In the genomic region with DNA sequence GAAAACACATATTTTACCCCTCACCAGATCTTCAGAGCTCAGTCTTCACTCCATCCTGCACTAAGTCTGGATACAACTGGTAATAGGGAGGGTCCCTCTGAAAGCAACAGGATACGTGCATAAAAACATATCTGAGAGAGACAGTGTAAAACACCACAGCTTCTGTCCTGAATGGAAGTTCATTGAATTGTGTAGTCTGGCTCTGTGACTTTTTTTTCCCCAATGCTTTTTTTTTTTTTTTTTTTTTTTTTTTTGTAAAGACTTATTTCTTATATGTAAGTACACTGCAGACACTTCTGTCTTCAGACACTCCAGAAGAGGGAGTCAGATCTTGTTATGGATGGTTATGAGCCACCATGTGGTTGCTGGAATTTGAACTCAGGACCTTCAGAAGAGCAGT, we compare ENCODE assay signal across 20 mouse cellular contexts. TPM values are rescaled to one million over a fixed set of nuclear protein-coding genes. Genes with fewer than 3 reads are reported as not detected.
A peak's percentile ranks its signal among the peaks of the same experiment; 100 is the strongest.
DNase-seq lines count a peak whose midpoint lies in the region; ATAC-seq and TF ChIP-seq lines count a peak whose summit lies in the region.
"Had no signal": no experiment of that assay in that cellular context is flagged by ENCODE, and none has a peak within 500 bp of the region (broad histone marks: within the 10 kb centered on the region; RNA-seq: fewer than 3 reads in every experiment).

No protein-coding gene starts in this region.

- no peak overlapping the region for H3K4me3 ChIP-seq in heart, embryonic 14.5 days (ENCODE audit: control insufficient read depth in 1 of 2, insufficient read depth in 1 of 2, low read depth in 1 of 2, low read length in 2 of 2)
- H3K4me3 ChIP-seq in midbrain, embryonic 11.5 days (ENCODE audit: low read depth, low read length) = no peak overlapping the region
- no peak overlapping the region for H3K4me3 ChIP-seq in midbrain, embryonic 10.5 days
- H3K4me3 ChIP-seq in liver, embryonic 12.5 days = peak overlapping the region; percentile 86; the same call in 1 of the 2 replicates
- no peak overlapping the region for H3K4me3 ChIP-seq in liver, postnatal 0 days (ENCODE audit: low read depth, low read length)

- no peak for TF ChIP-seq EP300 in liver, postnatal 0 days (IDR thresholded peaks at IDR 0.05; ENCODE audit: low read depth)

- H3K4me2 ChIP-seq in heart, embryonic 14.5 days (ENCODE audit: low read length) = 0 out of 2 replicates have a peak overlapping the region, but pooled peaks have one; percentile 84
- H3K4me2 ChIP-seq in midbrain, embryonic 11.5 days = no peak overlapping the region
- H3K4me2 ChIP-seq in liver, embryonic 12.5 days = peak overlapping the region; percentile 84
- H3K4me2 ChIP-seq in liver, postnatal 0 days (ENCODE audit: low read depth, low read length) = peak overlapping the region; percentile 98; the same call in 1 of the 2 replicates

- WGBS in heart, embryonic 14.5 days = 81% methylated on average over 1 of the region's 1 CpGs
- 80% methylated on average over 1 of the region's 1 CpGs for WGBS in midbrain, embryonic 11.5 days
- WGBS in midbrain, embryonic 10.5 days = 83% methylated on average over 1 of the region's 1 CpGs
- WGBS in liver, embryonic 12.5 days (ENCODE audit: insufficient replicate concordance) = 78% methylated on average over 1 of the region's 1 CpGs
- 78% methylated on average over 1 of the region's 1 CpGs for WGBS in liver, postnatal 0 days (ENCODE audit: insufficient replicate concordance)

- no peaks in the 10 kb centered on the region for H3K9me3 ChIP-seq in heart, embryonic 14.5 days (ENCODE audit: control insufficient read depth, low read length)
- no peaks in the 10 kb centered on the region for H3K9me3 ChIP-seq in midbrain, embryonic 11.5 days (ENCODE audit: control insufficient read depth, low read length)
- no peaks in the 10 kb centered on the region for H3K9me3 ChIP-seq in midbrain, embryonic 10.5 days (replicated peaks)
- no peaks in the 10 kb centered on the region for H3K9me3 ChIP-seq in liver, embryonic 12.5 days (replicated peaks)
- H3K9me3 ChIP-seq in liver, postnatal 0 days (ENCODE audit: low read length) = no peaks in the 10 kb centered on the region
- H3K9me3 ChIP-seq: embryonic facial prominence, embryonic 10.5 days; forebrain, embryonic 15.5 days; heart, embryonic 10.5 days; hindbrain, embryonic 10.5 days; hindbrain, embryonic 15.5 days had no signal

- H3K27ac ChIP-seq in heart, embryonic 14.5 days (replicated peaks in 1 of 2; ENCODE audit: control insufficient read depth in 1 of 2, insufficient read depth in 1 of 2, low read depth in 2 of 2, low read length in 2 of 2) = no peak overlapping the region
- H3K27ac ChIP-seq in midbrain, embryonic 11.5 days (ENCODE audit: low read depth, low read length) = no peak overlapping the region
- no peak overlapping the region for H3K27ac ChIP-seq in midbrain, embryonic 10.5 days (replicated peaks)
- no peak overlapping the region for H3K27ac ChIP-seq in liver, embryonic 12.5 days
- H3K27ac ChIP-seq in liver, postnatal 0 days (ENCODE audit: low read depth) = no peak overlapping the region
- H3K27ac ChIP-seq: embryonic facial prominence, embryonic 10.5 days; forebrain, embryonic 15.5 days; hindbrain, embryonic 15.5 days had no signal

- no peak for DNase-seq in heart, adult 18-20 months
- peak; percentile 79 for DNase-seq in midbrain, embryonic 11.5 days (ENCODE audit: low spot score, missing footprints)
- no peak for DNase-seq in midbrain, embryonic 10.5 days (ENCODE audit: low spot score)
- DNase-seq in liver, postnatal 0 days = no peak
- no peak for DNase-seq in frontal cortex, postnatal 25 days (ENCODE audit: low spot score in 2 of 2)
- no peak for DNase-seq in gastrocnemius, postnatal 10 days
- DNase-seq: adrenal gland, adult 8-10 months; adrenal gland, postnatal 36 days; cerebellum, adult 2 months; cerebellum, postnatal 10 days; gastrocnemius, postnatal 14 days had no signal

- ATAC-seq in heart, embryonic 14.5 days (ENCODE audit: insufficient number of reproducible peaks, insufficient read depth, low FRiP score, low read depth) = no peak
- no peak for ATAC-seq in midbrain, embryonic 11.5 days (ENCODE audit: low FRiP score)
- no peak for ATAC-seq in liver, embryonic 12.5 days
- no peak for ATAC-seq in liver, postnatal 0 days
- ATAC-seq: forebrain, embryonic 15.5 days had no signal

- no peak overlapping the region for H3K9ac ChIP-seq in heart, embryonic 14.5 days (ENCODE audit: low read length)
- no peak overlapping the region for H3K9ac ChIP-seq in midbrain, embryonic 11.5 days (ENCODE audit: low read length)
- no peak overlapping the region for H3K9ac ChIP-seq in liver, embryonic 12.5 days
- H3K9ac ChIP-seq in liver, postnatal 0 days (replicated peaks) = no peak overlapping the region
- H3K9ac ChIP-seq: hindbrain, embryonic 15.5 days had no signal

- TF ChIP-seq CTCF in liver, postnatal 0 days (IDR thresholded peaks at IDR 0.05; ENCODE audit: low read depth) = no peak

- no peaks in the 10 kb centered on the region for H3K27me3 ChIP-seq in heart, embryonic 14.5 days (ENCODE audit: control insufficient read depth, insufficient read depth, low read length)
- H3K27me3 ChIP-seq in midbrain, embryonic 11.5 days (ENCODE audit: control insufficient read depth, insufficient read depth, low read length) = no peaks in the 10 kb centered on the region
- no peaks in the 10 kb centered on the region for H3K27me3 ChIP-seq in midbrain, embryonic 10.5 days (ENCODE audit: low read depth, poor library complexity, severe bottlenecking)
- H3K27me3 ChIP-seq in liver, embryonic 12.5 days (replicated peaks) = no peaks in the 10 kb centered on the region
- no peaks in the 10 kb centered on the region for H3K27me3 ChIP-seq in liver, postnatal 0 days (ENCODE audit: insufficient read depth, low read length)
- H3K27me3 ChIP-seq: forebrain, embryonic 15.5 days; hindbrain, embryonic 15.5 days had no signal

- peaks cover 2 to 8% of the 10 kb centered on the region in 2 experiments; a peak in 3 of 4 replicates for H3K4me1 ChIP-seq in heart, embryonic 14.5 days (ENCODE audit: control insufficient read depth in 2 of 2, insufficient read depth in 2 of 2, low read length in 2 of 2)
- H3K4me1 ChIP-seq in midbrain, embryonic 11.5 days (ENCODE audit: control insufficient read depth, insufficient read depth, low read length) = peaks cover 9% of the 10 kb centered on the region
- peaks cover 32% of the 10 kb centered on the region for H3K4me1 ChIP-seq in midbrain, embryonic 10.5 days
- peaks cover 36% of the 10 kb centered on the region for H3K4me1 ChIP-seq in liver, embryonic 12.5 days
- H3K4me1 ChIP-seq in liver, postnatal 0 days (ENCODE audit: insufficient read depth) = peaks cover 22% of the 10 kb centered on the region

- H3K36me3 ChIP-seq in heart, embryonic 14.5 days (ENCODE audit: control insufficient read depth, insufficient read depth, low read length) = no peaks in the 10 kb centered on the region
- no peaks in the 10 kb centered on the region for H3K36me3 ChIP-seq in midbrain, embryonic 11.5 days (ENCODE audit: control insufficient read depth, insufficient read depth, low read length)
- H3K36me3 ChIP-seq in midbrain, embryonic 10.5 days = peaks cover 7% of the 10 kb centered on the region; the same call in 1 of the 2 replicates
- 0 out of 2 replicates have a peak, but pooled peaks cover 3% of the 10 kb centered on the region for H3K36me3 ChIP-seq in liver, embryonic 12.5 days
- H3K36me3 ChIP-seq in liver, postnatal 0 days (replicated peaks; ENCODE audit: insufficient read depth, low read length) = no peaks in the 10 kb centered on the region
- H3K36me3 ChIP-seq: forebrain, embryonic 15.5 days; hindbrain, embryonic 15.5 days had no signal

RNA-seq across cellular contexts. Expression of a gene that starts 1.5 kb away (rescaled TPM):
- 11.7 and 14.1 TPM in 2 replicates for polyA plus RNA-seq in heart, embryonic 14.5 days (2014; fragmentation: Nextera tagmentation; extraction: Ambion mirVana)
- 10 to 100 TPM; 18.7 to 21.8 TPM for total RNA-seq in heart, adult 18-20 months (2021)
- 12.4 and 15.0 TPM in 2 replicates for polyA plus RNA-seq in midbrain, embryonic 11.5 days (2014; fragmentation: Nextera tagmentation; extraction: Ambion mirVana)
- 21.0 and 21.6 TPM in 2 replicates for polyA plus RNA-seq in midbrain, embryonic 10.5 days (2016; fragmentation: Nextera tagmentation; extraction: Ambion mirVana)
- polyA plus RNA-seq in liver, embryonic 12.5 days (2016; fragmentation: Nextera tagmentation; extraction: Ambion mirVana) = 15.6 and 16.0 TPM in 2 replicates
- polyA plus RNA-seq in liver, postnatal 0 days (2015; fragmentation: Nextera tagmentation; extraction: Ambion mirVana) = 6.6 and 7.1 TPM in 2 replicates
- 10 to 100 TPM; 16.8 to 18.4 TPM for total RNA-seq in gastrocnemius, postnatal 10 days (2021)

RNA-seq across cellular contexts. Expression of a gene that starts 39.0 kb away (rescaled TPM):
- polyA plus RNA-seq in heart, embryonic 14.5 days (2014; fragmentation: Nextera tagmentation; extraction: Ambion mirVana) = 0.04 and 0.07 TPM in 2 replicates
- not detected for total RNA-seq in heart, adult 18-20 months (2021)
- polyA plus RNA-seq in midbrain, embryonic 11.5 days (2014; fragmentation: Nextera tagmentation; extraction: Ambion mirVana) = 0.78 and 0.88 TPM in 2 replicates
- polyA plus RNA-seq in midbrain, embryonic 10.5 days (2016; fragmentation: Nextera tagmentation; extraction: Ambion mirVana) = 0.49 and 0.79 TPM in 2 replicates
- 0.02 TPM in 1 of 2 replicates, not detected in the other for polyA plus RNA-seq in liver, embryonic 12.5 days (2016; fragmentation: Nextera tagmentation; extraction: Ambion mirVana)
- polyA plus RNA-seq in liver, postnatal 0 days (2015; fragmentation: Nextera tagmentation; extraction: Ambion mirVana) = not detected in 2 replicates
- under 1 TPM; 0.16 to 0.20 TPM for total RNA-seq in gastrocnemius, postnatal 10 days (2021)
- total RNA-seq: granulocyte monocyte progenitor cell, adult 5-6 weeks; heart, postnatal 25 days had no signal
